Comparison of ENCODE assay signal across 14 mouse cellular contexts in the genomic region with DNA sequence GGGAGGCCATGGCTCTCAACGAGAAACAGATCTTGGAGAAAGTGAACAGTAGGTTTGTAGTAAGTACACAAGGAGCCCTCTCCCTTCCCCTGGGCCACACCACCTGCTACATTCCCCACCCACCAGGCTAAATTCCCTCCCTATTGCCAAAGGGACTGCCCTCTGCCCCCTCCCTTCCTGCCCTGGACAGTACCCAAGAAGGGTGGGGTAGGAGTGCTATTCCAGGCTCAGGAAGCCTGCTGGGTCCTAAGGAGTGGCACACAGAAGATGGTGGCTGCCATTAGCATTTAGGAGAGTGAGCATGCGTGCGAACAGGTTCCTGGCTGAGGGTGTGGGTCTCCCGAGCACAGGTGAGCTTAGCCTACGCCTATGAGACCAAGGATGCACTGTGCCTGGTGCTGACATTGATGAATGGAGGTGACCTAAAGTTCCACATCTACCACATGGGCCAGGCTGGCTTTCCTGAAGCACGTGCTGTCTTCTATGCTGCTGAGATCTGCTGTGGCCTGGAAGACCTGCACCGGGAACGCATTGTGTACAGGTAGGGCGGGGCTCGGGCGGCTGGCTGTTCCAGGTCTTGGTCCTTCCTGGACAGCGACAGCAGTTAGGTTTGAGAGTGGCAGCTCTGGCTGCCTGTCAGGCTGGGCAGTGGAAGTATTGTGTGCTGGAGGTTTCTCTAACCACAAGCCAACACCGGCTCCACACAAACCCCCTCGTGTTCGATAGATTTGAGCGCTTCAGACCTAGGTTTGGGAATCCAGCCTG. TPM values are rescaled to one million over a fixed set of nuclear protein-coding genes. Genes with fewer than 3 reads are reported as not detected.
DNase-seq lines count a peak whose midpoint lies in the region; ATAC-seq lines count a peak whose summit lies in the region.
"Had no signal": no experiment of that assay in that cellular context is flagged by ENCODE, and none has a peak within 500 bp of the region (broad histone marks: within the 10 kb centered on the region; RNA-seq: fewer than 3 reads in every experiment).

No protein-coding gene starts in this region.

- no peak for ATAC-seq in frontal cortex, adult (ENCODE audit: low TSS enrichment)

- peak; percentile 59 for DNase-seq in heart, postnatal 4 days
- DNase-seq in heart, postnatal 25 days (ENCODE audit: low spot score), result no peak
- DNase-seq in MN1 (ENCODE audit: low spot score), result peak; percentile 47
- peak; percentile 35 for DNase-seq in gastrocnemius, postnatal 14 days
- DNase-seq in lung, postnatal 10 days, result peak; percentile 69
- no peak for DNase-seq in natural killer cell, adult 2 months (ENCODE audit: low spot score in 2 of 2)
- DNase-seq in frontal cortex, postnatal 36 days (ENCODE audit: low spot score in 2 of 2), result no peak
- DNase-seq: cerebellum, adult 11-12 months; embryo, embryonic 11 days; thymus, adult 18-20 months had no signal

- intact Hi-C loops in heart, postnatal 25 days (cut with DNase I), result no loop called here
- intact Hi-C loops in gastrocnemius, postnatal 14 days (cut with DNase I; ENCODE audit: low total_unique reads), result no loop called here

RNA-seq across cellular contexts. Expression of a gene that starts 7.1 kb away (rescaled TPM):
- 10 to 100 TPM; 29.9 to 31.1 TPM for total RNA-seq in heart, postnatal 4 days (2021)
- 10 to 100 TPM; 17.5 to 18.6 TPM for total RNA-seq in heart, postnatal 25 days (2021)
- total RNA-seq in gastrocnemius, postnatal 14 days (2021), result 10 to 100 TPM; 12.1 to 12.6 TPM

RNA-seq across cellular contexts. Expression of a gene that starts 12.1 kb away (rescaled TPM):
- total RNA-seq in heart, postnatal 4 days (2021), result 1 to 10 TPM; 2.1 to 2.3 TPM
- 1 to 10 TPM in 1 of 2 experiments, under 1 TPM in 1; 0.56 to 1.2 TPM for total RNA-seq in heart, postnatal 25 days (2021)
- 1 to 10 TPM; 1.0 to 1.6 TPM for total RNA-seq in gastrocnemius, postnatal 14 days (2021)

RNA-seq across cellular contexts. Expression of a gene that starts 25.4 kb away (rescaled TPM):
- total RNA-seq in heart, postnatal 4 days (2021), result not detected
- not detected for total RNA-seq in heart, postnatal 25 days (2021)
- not detected for total RNA-seq in gastrocnemius, postnatal 14 days (2021)
- total RNA-seq: CH12.LX had no signal

RNA-seq across cellular contexts. Expression of a gene that starts 35.9 kb away (rescaled TPM):
- total RNA-seq in heart, postnatal 4 days (2021), result 10 to 100 TPM; 64.5 to 66.8 TPM
- 10 to 100 TPM; 10.6 to 10.8 TPM for total RNA-seq in heart, postnatal 25 days (2021)
- 10 to 100 TPM; 31.3 to 37.5 TPM for total RNA-seq in gastrocnemius, postnatal 14 days (2021)

RNA-seq across cellular contexts. Expression of a gene that starts 36.9 kb away (rescaled TPM):
- total RNA-seq in heart, postnatal 4 days (2021), result not detected
- total RNA-seq in heart, postnatal 25 days (2021), result not detected
- total RNA-seq in gastrocnemius, postnatal 14 days (2021), result not detected
- total RNA-seq: adrenal gland, postnatal 36 days; CH12.LX; left cerebral cortex, postnatal 36 days had no signal

Comparison
In these comparisons a context has a peak if more than half of its experiments do, and no peak if none do; other contexts are left out.
1. DNase-seq: peak in heart, postnatal 4 days (single experiment), MN1 (single experiment), gastrocnemius, postnatal 14 days (single experiment) and lung, postnatal 10 days (single experiment); none in heart, postnatal 25 days (single experiment), natural killer cell, adult 2 months (0 of 2) and frontal cortex, postnatal 36 days (0 of 2).